Mouse (Mus musculus) ZHBTc4 (cell line): Measurements from ENCODE around the gene Pip5k1c.

Source experiments
- DNase-seq: peaks from one replicate; pipeline ENCODE4 v3.0.0-alpha.2; 2011; ENCODE audit warnings: low read depth, low spot score

The Pip5k1c gene

GRCm38 (mm10) chr10:81323141-81323775 is 30.5 kb downstream of the Pip5k1c start:
- no peak for DNase-seq

GRCm38 (mm10) chr10:81323791-81324530 is 31.2 kb downstream of the Pip5k1c start:
- no peak for DNase-seq

DNA sequence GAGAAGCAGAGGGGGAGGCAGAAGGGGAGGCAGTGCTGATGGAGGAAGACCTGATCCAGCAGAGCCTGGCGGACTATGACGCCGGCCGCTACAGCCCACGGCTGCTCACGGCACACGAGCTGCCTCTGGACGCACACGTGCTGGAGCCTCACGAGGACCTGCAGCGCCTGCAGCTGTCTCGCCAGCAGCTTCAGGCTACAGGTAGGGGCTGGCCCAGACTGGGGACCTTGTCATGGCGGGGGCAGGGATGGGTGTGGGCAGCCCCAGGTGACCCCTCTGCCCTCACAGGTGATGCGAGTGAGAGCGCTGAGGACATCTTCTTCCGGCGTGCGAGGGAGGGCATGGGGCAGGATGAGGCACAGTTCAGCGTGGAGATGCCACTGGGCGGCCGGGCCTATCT is 32.4 kb downstream of the Pip5k1c start:
- no peak for DNase-seq

DNA sequence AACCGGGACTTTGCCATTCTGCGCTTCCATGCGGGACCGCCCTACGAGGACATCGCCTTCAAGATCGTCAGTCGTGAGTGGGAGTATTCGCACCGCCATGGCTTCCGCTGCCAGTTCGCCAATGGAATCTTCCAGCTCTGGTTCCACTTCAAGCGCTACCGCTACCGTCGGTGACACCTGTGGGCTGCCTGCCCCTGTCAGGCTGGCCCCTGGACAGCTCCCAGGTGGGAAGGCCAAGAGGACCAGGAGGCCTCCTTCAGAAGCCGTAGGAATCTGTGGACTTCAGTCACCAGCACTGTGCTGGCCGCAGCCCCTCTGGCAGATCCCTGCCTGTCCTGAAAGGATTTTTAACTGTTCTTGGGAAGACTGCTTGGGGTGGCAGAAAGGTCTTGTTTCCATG is 33.0 kb downstream of the Pip5k1c start:
- no peak for DNase-seq

- no peak for DNase-seq
These were observed 34.1 kb downstream of the Pip5k1c start for GRCm38 (mm10) chr10:81326858-81327257.

DNA sequence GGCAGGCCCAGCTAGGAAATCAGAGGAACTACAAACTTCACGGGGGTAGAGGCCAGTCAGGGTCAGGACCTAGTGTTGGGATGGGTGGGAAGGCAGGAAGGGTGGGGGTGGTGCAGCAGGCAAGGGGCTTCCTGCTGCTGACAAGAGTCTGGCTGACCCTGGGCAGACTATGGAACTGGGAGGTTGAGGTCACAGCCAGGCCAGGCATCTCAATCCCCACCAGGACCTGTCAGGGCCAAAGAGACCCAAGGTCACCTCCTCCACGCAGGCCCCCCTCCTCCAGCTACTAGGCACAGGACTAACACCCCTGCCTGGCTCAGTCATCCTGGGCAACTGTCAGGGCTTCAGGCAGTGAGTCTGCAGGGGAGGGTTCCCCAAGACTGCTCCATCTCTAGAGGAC is 35.2 kb downstream of the Pip5k1c start:
- no peak for DNase-seq

DNA sequence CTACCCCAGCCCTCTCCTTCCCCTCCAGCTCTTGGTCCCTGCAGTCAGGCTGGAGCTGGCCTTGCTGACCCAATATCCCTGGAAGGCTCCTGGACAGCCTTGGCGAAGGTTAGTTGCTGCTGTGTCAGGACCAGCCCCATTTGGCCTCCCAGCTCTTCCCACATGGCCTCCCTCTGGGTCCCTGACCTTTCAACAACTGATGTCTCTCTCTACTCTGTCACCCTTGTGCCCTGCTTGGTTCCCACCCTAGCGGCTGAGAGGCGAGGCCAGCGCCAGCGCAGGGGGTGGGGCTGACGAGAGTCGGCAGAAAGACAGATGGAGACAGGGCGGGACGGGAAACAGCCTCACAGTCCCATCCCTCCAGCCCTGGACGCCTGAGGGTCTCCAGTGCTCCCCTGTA is 35.6 kb downstream of the Pip5k1c start, which contains the start of gene Tbxa2r:
Gene Tbxa2r (plus strand): TSS at position 346 of the 400 bp plus-strand sequence.
- no peak for DNase-seq

DNA sequence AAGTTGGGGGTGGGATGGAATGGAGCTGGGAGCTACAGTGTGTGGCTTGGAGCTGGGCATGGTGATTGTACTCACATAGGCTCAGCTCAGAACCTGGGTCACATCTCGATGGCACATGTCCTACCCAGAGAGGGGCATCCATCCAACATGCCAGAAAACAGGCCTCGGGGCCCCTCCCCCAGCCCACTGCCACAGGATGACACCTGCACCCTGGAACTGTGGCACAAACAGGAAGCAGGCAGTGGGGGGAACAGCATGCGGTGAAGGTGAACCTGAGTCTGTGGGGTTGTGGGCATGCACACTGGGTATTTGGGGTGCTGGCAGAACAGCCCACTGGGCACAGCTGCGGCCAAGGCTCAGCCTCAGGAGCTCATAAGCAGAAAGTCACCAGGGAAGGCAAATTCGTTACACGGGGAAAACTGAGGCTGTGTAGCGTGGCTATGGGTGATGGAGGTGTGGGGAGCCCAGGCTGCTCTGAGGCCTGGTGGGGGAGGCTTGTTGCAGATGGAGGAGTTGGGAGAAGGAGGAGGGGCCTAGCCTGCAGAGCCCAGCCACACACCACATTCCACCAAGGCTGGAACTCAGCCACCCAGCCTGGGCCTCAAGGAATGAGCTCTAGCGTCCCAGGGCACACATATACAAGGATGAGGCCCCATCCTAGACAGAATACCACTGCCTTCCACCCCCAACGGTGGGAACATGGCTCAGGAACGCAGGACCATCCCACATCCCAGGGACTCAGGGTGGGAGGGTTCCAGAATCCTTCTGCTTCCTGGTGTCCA is 36.6 kb downstream of the Pip5k1c start:
- DNase-seq = no peak

DNA sequence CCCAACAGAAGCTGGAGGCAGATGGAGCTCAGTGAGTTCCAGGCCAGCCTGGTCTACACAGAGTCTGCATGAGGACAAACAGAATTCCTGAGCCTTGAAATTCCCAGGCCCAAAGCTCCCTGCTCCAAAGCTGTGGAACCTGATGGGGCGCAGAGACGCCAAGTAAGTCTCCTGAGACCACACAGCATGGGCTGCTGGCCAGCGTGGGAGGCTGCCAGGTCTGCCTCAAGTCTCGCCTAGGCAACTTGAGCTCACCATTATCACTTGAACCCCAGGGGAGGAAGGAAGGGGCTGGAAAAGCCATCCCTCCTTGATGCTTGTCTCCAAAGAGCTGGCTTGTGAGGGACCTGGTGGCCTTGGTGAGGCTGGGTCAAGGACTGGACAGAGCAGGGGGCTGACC is 37.2 kb downstream of the Pip5k1c start:
- DNase-seq = no peak

DNA sequence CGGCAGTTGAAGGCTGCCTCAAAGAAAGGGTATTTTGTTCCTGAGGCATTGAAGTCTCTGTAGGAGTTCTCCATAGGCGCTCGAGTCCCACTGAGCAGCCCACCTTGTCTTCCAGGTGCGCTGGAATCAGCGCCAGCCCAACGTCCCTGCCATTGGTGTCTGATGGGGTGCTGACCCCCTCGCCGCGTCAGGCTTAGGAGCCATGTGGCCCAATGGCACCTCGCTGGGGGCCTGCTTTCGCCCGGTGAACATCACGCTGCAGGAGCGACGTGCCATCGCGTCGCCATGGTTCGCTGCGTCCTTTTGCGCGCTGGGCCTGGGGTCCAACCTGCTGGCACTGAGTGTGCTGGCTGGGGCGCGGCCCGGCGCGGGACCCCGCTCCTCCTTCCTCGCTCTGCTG is 39.5 kb downstream of the Pip5k1c start:
- no peak for DNase-seq

GRCm38 (mm10) chr10:81334324-81334723 is 41.6 kb downstream of the Pip5k1c start:
- no peak for DNase-seq

DNA sequence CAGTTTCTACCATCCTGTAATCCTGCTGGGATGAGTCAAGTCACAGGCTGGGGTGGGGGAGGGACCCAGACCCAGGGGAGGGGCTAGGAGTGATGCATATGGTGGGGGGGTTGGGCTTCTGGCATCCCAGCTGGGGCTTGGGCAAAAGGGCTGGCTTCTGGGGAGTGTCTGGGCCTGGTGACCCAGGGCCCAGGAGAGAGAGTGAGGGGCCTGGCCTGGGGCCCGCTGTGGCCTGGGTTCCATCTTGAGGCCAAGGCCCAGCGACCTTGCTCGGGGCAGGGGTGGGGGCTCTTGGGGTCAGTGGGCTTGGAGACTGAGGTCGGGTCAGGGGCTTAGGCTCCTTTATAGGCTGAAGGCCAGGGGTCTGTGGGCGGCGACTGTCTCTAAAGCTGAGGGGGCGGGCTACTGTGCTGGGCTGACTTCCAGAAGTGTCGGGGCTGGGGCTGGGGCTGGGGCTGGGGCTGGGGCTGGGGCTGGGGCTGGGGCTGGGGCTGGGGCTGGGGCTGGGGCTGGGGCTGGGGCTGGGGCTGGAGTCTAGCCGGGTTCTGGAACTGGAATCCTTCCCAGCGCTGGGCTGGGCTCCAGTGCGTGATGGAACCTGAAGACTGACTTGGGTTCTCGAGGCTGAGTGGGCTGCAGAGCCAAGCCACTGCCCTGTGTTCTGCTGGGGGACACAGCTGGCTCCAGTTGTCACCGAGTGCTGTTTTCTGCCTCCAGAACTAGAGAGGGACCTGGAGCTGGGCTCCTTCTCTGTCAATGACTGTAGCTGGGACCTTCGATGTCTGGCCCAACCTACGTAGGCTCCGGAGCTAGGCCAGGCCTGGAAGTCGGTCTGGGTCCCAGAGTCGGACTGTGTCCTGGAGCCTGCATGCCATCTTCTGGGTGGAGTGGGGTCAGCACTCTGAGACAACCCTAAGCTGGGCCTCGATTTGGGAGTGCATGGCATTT is 42.9 kb downstream of the Pip5k1c start:
- peak; percentile 58 for DNase-seq

DNA sequence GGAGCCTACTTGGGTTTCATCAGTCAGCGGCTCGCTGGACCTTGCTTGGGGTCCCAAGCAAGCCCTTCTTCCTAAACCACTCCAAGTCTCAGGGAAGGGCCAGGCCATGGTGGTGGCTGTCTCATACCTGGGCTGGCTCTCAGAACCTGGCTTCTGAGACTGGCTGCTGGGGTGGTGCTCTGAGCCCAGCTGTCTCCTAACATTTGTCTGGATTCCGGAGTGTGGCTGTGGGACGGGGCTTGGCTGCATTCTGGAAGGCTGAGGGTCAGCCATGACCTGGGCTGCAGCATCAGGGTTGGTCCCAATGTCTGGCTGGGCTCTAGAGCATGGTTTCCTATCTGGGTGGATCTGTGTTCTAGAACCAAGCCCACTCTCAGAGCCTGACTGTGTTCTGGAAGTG is 43.8 kb downstream of the Pip5k1c start:
- no peak for DNase-seq

DNA sequence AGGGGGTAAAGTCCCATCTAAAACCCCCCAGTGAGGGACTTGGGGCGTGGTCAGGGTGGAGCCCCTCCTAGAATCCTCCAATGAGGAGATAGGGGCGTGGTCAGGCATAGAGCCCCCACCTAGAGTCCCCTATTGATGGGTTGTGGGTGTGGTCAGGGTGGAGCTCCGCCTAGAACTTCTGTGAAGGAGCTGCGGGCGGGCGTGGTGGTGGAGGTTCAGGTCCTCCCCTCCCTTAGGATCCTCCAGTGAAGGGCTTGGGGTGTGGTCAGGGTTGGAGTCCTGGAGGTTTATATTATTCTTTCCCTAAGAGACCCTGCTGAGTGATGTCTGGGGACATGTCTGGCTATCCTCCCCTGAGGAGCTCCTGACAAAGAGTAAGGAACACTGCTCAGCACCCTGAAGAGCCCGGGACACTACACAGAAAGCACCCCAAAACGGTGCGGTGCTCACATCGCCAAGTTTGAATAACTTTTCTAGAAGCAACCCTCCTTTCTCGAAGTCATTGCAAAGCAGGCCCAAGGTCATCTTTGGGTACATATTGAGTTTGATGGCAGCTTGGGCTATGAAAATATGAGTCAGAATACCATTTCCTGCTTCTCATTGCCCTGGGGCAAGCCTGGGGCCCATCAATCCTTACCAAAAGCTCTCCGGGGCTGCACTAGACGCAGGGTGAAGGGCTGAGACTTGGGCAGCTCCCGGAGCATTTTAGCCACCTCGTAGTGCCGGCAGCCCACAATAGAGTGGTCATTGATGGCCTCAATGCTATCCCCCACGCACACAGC is 48.0 kb downstream of the Pip5k1c start:
- peak; percentile 94 for DNase-seq

- DNase-seq = peak; percentile 80
These were observed 48.7 kb downstream of the Pip5k1c start for GRCm38 (mm10) chr10:81341333-81341949.

GRCm38 (mm10) chr10:81342686-81343505 is 50.1 kb downstream of the Pip5k1c start, which contains the start of gene Gipc3:
Gene Gipc3 (minus strand): TSS chr10:81343266.
- DNase-seq = no peak

DNA sequence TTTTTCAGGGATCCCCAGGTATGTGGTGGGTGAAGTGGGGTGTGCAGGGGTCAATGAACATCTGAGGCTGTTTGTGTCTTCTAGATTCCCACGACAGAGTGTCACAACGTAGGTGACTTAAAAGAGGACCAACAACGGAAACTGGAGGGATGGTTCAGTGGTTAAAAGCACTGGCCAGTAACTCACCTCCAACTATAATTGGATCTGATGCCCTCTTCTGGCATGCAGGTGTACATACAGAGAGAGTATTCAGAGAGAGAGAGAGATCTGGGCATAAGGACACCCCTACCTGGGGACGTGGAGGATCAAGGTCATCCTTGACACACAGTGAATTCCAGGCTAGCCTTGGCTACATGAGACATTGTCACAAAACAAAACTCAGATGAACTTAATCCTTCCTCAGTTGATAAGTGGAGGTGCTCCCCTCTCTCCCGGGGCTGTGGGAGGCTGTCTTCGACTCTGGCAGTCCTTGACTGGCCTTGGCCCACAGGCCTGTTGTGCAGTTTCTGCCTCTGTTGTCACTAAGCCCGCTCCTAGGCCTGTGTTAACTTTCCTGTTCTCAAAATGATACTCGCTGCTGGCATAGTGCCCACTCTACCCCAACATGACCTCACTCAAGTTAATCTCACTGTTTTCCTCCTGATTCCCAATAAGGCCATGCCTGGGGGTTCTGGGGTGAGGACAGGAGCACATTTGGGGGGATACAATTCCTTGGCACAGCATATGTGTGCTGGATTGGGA is 51.8 kb downstream of the Pip5k1c start:
- no peak for DNase-seq

GRCm38 (mm10) chr10:81345162-81345534 is 52.4 kb downstream of the Pip5k1c start:
- DNase-seq = no peak
